Mouse (Mus musculus) embryonic facial prominence, embryonic 11.5 days (tissue): ENCODE data around the gene Lcn4. TPM values are rescaled to one million over a fixed set of nuclear protein-coding genes. Genes with fewer than 3 reads are reported as not detected.
A peak's percentile ranks its signal among the peaks of the same experiment; 100 is the strongest.
"Not testable (repeated sequence)": the region's sequence is repeated elsewhere in the genome, so short reads cannot be mapped to it uniquely, and the experiment has no call there.

ENCODE experiments used
- ATAC-seq: fragments of 200-750 bp; cut with Nextera tagmentation; replicated peaks from 2 replicates; pipeline ENCODE4 v1.8.0; 2017; ENCODE audit warnings: low read depth; ENCODE audit not compliant: insufficient number of reproducible peaks, low FRiP score, low TSS enrichment
- DNase-seq: peaks from one replicate; pipeline ENCODE4 v3.0.0-alpha.2; 2015; ENCODE audit warnings: low spot score
- H3K27ac ChIP-seq: fragments of 300-500 bp; sonication (generic); replicated peaks from 2 replicates; pipeline ENCODE4 v1.5.1; 2014; ENCODE audit warnings: mild to moderate bottlenecking, low read depth, low read length, control low read depth
- H3K27me3 ChIP-seq: fragments of 300-500 bp; sonication (generic); 2 replicates; pipeline ENCODE4 v1.6.1; 2014; ENCODE audit warnings: mild to moderate bottlenecking, low read length, moderate library complexity, mixed read lengths; ENCODE audit not compliant: control insufficient read depth, insufficient read depth
- H3K36me3 ChIP-seq: fragments of 300-500 bp; sonication (generic); replicated peaks from 2 replicates; pipeline ENCODE4 v1.6.1; 2014; ENCODE audit warnings: low read depth, mild to moderate bottlenecking, low read length, moderate library complexity, mixed read lengths; ENCODE audit not compliant: control insufficient read depth, insufficient read depth
- H3K4me1 ChIP-seq: fragments of 300-500 bp; sonication (generic); 2 replicates; pipeline ENCODE4 v1.6.1; 2014; ENCODE audit warnings: low read length, mixed read lengths; ENCODE audit not compliant: control insufficient read depth, insufficient read depth
- H3K4me2 ChIP-seq: fragments of 300-500 bp; sonication (generic); 2 replicates; pipeline ENCODE4 v1.6.1; 2014; ENCODE audit warnings: low read depth, mild to moderate bottlenecking, control low read depth, low read length, moderate library complexity
- H3K4me3 ChIP-seq: fragments of 300-500 bp; sonication (generic); 2 replicates; pipeline ENCODE4 v1.5.1; 2014; ENCODE audit warnings: low read depth, low read length, control low read depth
- H3K9ac ChIP-seq: fragments of 300-500 bp; sonication (generic); replicated peaks from 2 replicates; pipeline ENCODE4 v1.6.1; 2014; ENCODE audit warnings: mild to moderate bottlenecking, control low read depth, low read length
- H3K9me3 ChIP-seq: fragments of 300-500 bp; sonication (generic); replicated peaks from 2 replicates; pipeline ENCODE4 v1.6.1; 2016; ENCODE audit warnings: mild to moderate bottlenecking, low read length, inconsistent platforms, mixed read lengths; ENCODE audit not compliant: control insufficient read depth
- WGBS: fragments of 180-500 bp; shearing (Covaris S2); extraction: QIAGEN DNeasy Blood & Tissue Kit; methylation state at CpG from one replicate; pipeline ENCODE4 v1.1.7; 2014; 5-methylcytosine and 5-hydroxymethylcytosine counted together
- polyA plus RNA-seq: library from polyadenylated mRNA; unstranded; fragments of >200 nt; fragmentation: Nextera tagmentation; extraction: Ambion mirVana; gene quantifications from 2 replicates; pipeline ENCODE4 v1.2.1, GENCODE M21; 2014

Lcn4 gene
- not detected in 2 replicates for polyA plus RNA-seq

GRCm38 (mm10) chr2:26671182-26671581 lies at the start of gene Lcn4:
Lcn4 (minus strand) TSS chr2:26671282.
- H3K4me3 ChIP-seq: no peak within 1 kb of the TSS
- no peak for ATAC-seq
- H3K27me3 ChIP-seq: no peaks in the 10 kb centered on the region
- H3K4me1 ChIP-seq: no peaks in the 10 kb centered on the region
- no peak within 1 kb of the TSS for H3K9ac ChIP-seq
- H3K36me3 ChIP-seq: no peaks in the 10 kb centered on the region
- DNase-seq: no peak
- H3K27ac ChIP-seq: no peak within 1 kb of the TSS
- no peaks in the 10 kb centered on the region for H3K9me3 ChIP-seq
- no peak within 1 kb of the TSS for H3K4me2 ChIP-seq
- WGBS: 99% methylated on average over 3 of the region's 3 CpGs

- Histone ChIP-seq H3K4me2 (no peak overlapping the region), H3K27me3 (no peaks in the 10 kb centered on the region), H3K4me3 (no peak overlapping the region), H3K9me3 (no peaks in the 10 kb centered on the region), H3K27ac (no peak overlapping the region), H3K36me3 (no peaks in the 10 kb centered on the region), H3K9ac (no peak overlapping the region), H3K4me1 (no peaks in the 10 kb centered on the region)
- DNase-seq (no peak), ATAC-seq (no peak)
- 88% methylated on average over 1 of the region's 1 CpGs for WGBS
Measured at GRCm38 (mm10) chr2:26686171-26686675, 15.1 kb upstream of the Lcn4 start.

- no peaks in the 10 kb centered on the region for H3K4me1 ChIP-seq
- H3K27ac ChIP-seq: no peak overlapping the region
- no peak overlapping the region for H3K4me3 ChIP-seq
- H3K9ac ChIP-seq: no peak overlapping the region
- H3K27me3 ChIP-seq: no peaks in the 10 kb centered on the region
- no peaks in the 10 kb centered on the region for H3K36me3 ChIP-seq
- ATAC-seq (no peak), DNase-seq (no peak)
- no peak overlapping the region for H3K4me2 ChIP-seq
- H3K9me3 ChIP-seq: no peaks in the 10 kb centered on the region
Measured at GRCm38 (mm10) chr2:26668746-26669145, 2.3 kb downstream of the Lcn4 start.

GRCm38 (mm10) chr2:26663551-26663950 lies 7.5 kb downstream of the Lcn4 start:
- H3K9me3 ChIP-seq, H3K4me3 ChIP-seq, ATAC-seq, H3K9ac ChIP-seq, H3K27me3 ChIP-seq, H3K4me2 ChIP-seq, H3K4me1 ChIP-seq, H3K27ac ChIP-seq, H3K36me3 ChIP-seq: not testable (repeated sequence)
- DNase-seq: peak; percentile 71
- WGBS: 84% methylated on average over 1 of the region's 1 CpGs

GRCm38 (mm10) chr2:26663112-26663511 lies 8.0 kb downstream of the Lcn4 start:
- 77% methylated on average over 10 of the region's 10 CpGs for WGBS
- DNase-seq: no peak
- ATAC-seq: no peak
- H3K4me2 ChIP-seq: no peak overlapping the region
- no peaks in the 10 kb centered on the region for H3K36me3 ChIP-seq
- no peaks in the 10 kb centered on the region for H3K9me3 ChIP-seq
- no peak overlapping the region for H3K4me3 ChIP-seq
- no peaks in the 10 kb centered on the region for H3K27me3 ChIP-seq
- H3K9ac ChIP-seq: no peak overlapping the region
- no peak overlapping the region for H3K27ac ChIP-seq
- H3K4me1 ChIP-seq: no peaks in the 10 kb centered on the region; the same call in 1 of the 2 replicates

- DNase-seq (no peak), ATAC-seq (no peak)
- Histone ChIP-seq H3K4me3 (no peak overlapping the region), H3K4me2 (no peak overlapping the region), H3K27me3 (no peaks in the 10 kb centered on the region), H3K36me3 (no peaks in the 10 kb centered on the region), H3K27ac (no peak overlapping the region), H3K9me3 (no peaks in the 10 kb centered on the region), H3K4me1 (no peaks in the 10 kb centered on the region; the same call in 1 of the 2 replicates), H3K9ac (no peak overlapping the region)
- WGBS: 81% methylated on average over 13 of the region's 13 CpGs
Measured at GRCm38 (mm10) chr2:26662509-26662882, 8.6 kb downstream of the Lcn4 start.

- Histone ChIP-seq H3K27ac (no peak overlapping the region), H3K9me3 (no peaks in the 10 kb centered on the region), H3K36me3 (no peaks in the 10 kb centered on the region), H3K9ac (no peak overlapping the region; the same call in 1 of the 2 replicates), H3K27me3 (no peaks in the 10 kb centered on the region), H3K4me3 (0 out of 2 replicates have a peak overlapping the region, but pooled peaks have one; percentile 14), H3K4me2 (peak overlapping the region; percentile 55), H3K4me1 (no peaks in the 10 kb centered on the region; the same call in 1 of the 2 replicates)
- 0 out of 2 replicates have a peak, but pooled peaks have one; percentile 23 for ATAC-seq
- no peak for DNase-seq
- WGBS: 47% methylated on average over 29 of the region's 29 CpGs
Measured at GRCm38 (mm10) chr2:26661768-26662508, 9.1 kb downstream of the Lcn4 start.

- H3K36me3 ChIP-seq: no peaks in the 10 kb centered on the region
- 2% methylated on average over 18 of the region's 20 CpGs for WGBS
- H3K9ac ChIP-seq: no peak overlapping the region; the same call in 1 of the 2 replicates
- no peaks in the 10 kb centered on the region for H3K9me3 ChIP-seq
- peak overlapping the region; percentile 55 for H3K4me2 ChIP-seq
- no peak overlapping the region for H3K27ac ChIP-seq
- no peaks in the 10 kb centered on the region for H3K27me3 ChIP-seq
- 0 out of 2 replicates have a peak overlapping the region, but pooled peaks have one; percentile 14 for H3K4me3 ChIP-seq
- peak; percentile 52 for DNase-seq
- no peak for ATAC-seq
- H3K4me1 ChIP-seq: no peaks in the 10 kb centered on the region; the same call in 1 of the 2 replicates
Measured at GRCm38 (mm10) chr2:26661143-26661752, 9.8 kb downstream of the Lcn4 start.
